In the genomic region with DNA sequence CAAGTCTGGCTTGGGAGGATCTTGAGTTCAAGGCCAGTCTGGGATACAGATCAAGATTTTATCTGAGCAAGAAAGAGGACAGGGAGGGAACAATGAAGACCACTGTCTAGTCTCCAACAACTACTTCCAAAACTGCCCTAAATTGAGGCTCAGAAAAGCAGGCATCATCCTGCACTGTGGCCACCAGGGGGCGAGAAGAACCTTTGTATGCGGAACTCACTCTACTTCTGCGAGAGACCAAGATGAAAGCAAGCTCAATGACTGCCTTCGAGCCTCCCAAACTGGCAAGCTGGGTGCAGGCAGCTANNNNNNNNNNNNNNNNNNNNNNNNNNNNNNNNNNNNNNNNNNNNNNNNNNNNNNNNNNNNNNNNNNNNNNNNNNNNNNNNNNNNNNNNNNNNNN, we compare ENCODE assay signal across 8 mouse cellular contexts. TPM values are rescaled to one million over a fixed set of nuclear protein-coding genes. Genes with fewer than 3 reads are reported as not detected.
DNase-seq lines count a peak whose midpoint lies in the region; ATAC-seq and TF ChIP-seq lines count a peak whose summit lies in the region.

No protein-coding gene starts in this region.

- WGBS in heart, embryonic 11.5 days (ENCODE audit: insufficient replicate concordance): 2% methylated on average over 4 of the region's 4 CpGs
- 4% methylated on average over 4 of the region's 4 CpGs for WGBS in forebrain, embryonic 12.5 days
- WGBS in hindbrain, embryonic 16.5 days: 1% methylated on average over 4 of the region's 4 CpGs
- WGBS in midbrain, embryonic 16.5 days: 4% methylated on average over 4 of the region's 4 CpGs

- no peak for TF ChIP-seq POLR2A in brain, embryonic 14.5 days (IDR thresholded peaks at IDR 0.05; ENCODE audit: borderline replicate concordance, extremely low read depth, insufficient read depth, insufficient read length, poor library complexity, severe bottlenecking)

- peak; percentile 89 for TF ChIP-seq CTCF in brain, embryonic 14.5 days (IDR thresholded peaks at IDR 0.05; ENCODE audit: borderline replicate concordance, extremely low read depth, insufficient read depth, insufficient read length)

- no peak for ATAC-seq in heart, embryonic 11.5 days (replicated peaks; ENCODE audit: insufficient number of reproducible peaks, low FRiP score, low TSS enrichment)
- ATAC-seq in forebrain, embryonic 12.5 days (ENCODE audit: low FRiP score): 0 out of 2 replicates have a peak, but pooled peaks have one; percentile 30
- peak; percentile 59; the same call in 1 of the 2 replicates for ATAC-seq in hindbrain, embryonic 16.5 days
- 0 out of 2 replicates have a peak, but pooled peaks have one; percentile 45 for ATAC-seq in midbrain, embryonic 16.5 days

- DNase-seq in heart, adult 11 months: peak; percentile 93
- peak; percentile 87 for DNase-seq in brain, embryonic 14.5 days (ENCODE audit: low read depth)
- DNase-seq in left cerebral cortex, postnatal 10 days (ENCODE audit: extremely low spot score in 1 of 2, low spot score in 2 of 2): peak; percentile 75 to 82
- DNase-seq in spleen, postnatal 14 days (ENCODE audit: low spot score in 2 of 2): peak; percentile 45 to 71

- no peak overlapping the region for H3K9ac ChIP-seq in heart, embryonic 11.5 days (ENCODE audit: low read depth, low read length)
- H3K9ac ChIP-seq in forebrain, embryonic 12.5 days: no peak overlapping the region
- H3K9ac ChIP-seq in hindbrain, embryonic 16.5 days (ENCODE audit: low read depth, low read length): no peak overlapping the region
- H3K9ac ChIP-seq in midbrain, embryonic 16.5 days (ENCODE audit: low read depth, low read length): no peak overlapping the region

- H3K9me3 ChIP-seq in heart, embryonic 11.5 days (replicated peaks; ENCODE audit: control insufficient read depth, low read length): no peaks in the 10 kb centered on the region
- H3K9me3 ChIP-seq in forebrain, embryonic 12.5 days: no peaks in the 10 kb centered on the region
- H3K9me3 ChIP-seq in hindbrain, embryonic 16.5 days (ENCODE audit: control insufficient read depth, low read length): no peaks in the 10 kb centered on the region
- no peaks in the 10 kb centered on the region for H3K9me3 ChIP-seq in midbrain, embryonic 16.5 days (replicated peaks; ENCODE audit: control insufficient read depth, low read length, poor library complexity, severe bottlenecking)

- no peaks in the 10 kb centered on the region for H3K4me1 ChIP-seq in heart, embryonic 11.5 days (ENCODE audit: control insufficient read depth, insufficient read depth, low read length)
- H3K4me1 ChIP-seq in forebrain, embryonic 12.5 days: no peaks in the 10 kb centered on the region
- H3K4me1 ChIP-seq in hindbrain, embryonic 16.5 days (ENCODE audit: control insufficient read depth, insufficient read depth, low read depth, low read length): peaks cover 1% of the 10 kb centered on the region
- peaks cover under 1% of the 10 kb centered on the region; the same call in 1 of the 2 replicates for H3K4me1 ChIP-seq in midbrain, embryonic 16.5 days (ENCODE audit: control insufficient read depth, insufficient read depth, low read length)

- H3K36me3 ChIP-seq in heart, embryonic 11.5 days (ENCODE audit: control insufficient read depth, insufficient read depth, low read length): peaks cover 63% of the 10 kb centered on the region
- peaks cover 95% of the 10 kb centered on the region for H3K36me3 ChIP-seq in forebrain, embryonic 12.5 days (replicated peaks)
- H3K36me3 ChIP-seq in hindbrain, embryonic 16.5 days (ENCODE audit: control insufficient read depth, insufficient read depth, low read length): peaks cover 77% of the 10 kb centered on the region
- H3K36me3 ChIP-seq in midbrain, embryonic 16.5 days (ENCODE audit: control insufficient read depth, insufficient read depth, low read length): peaks cover 50% of the 10 kb centered on the region

- H3K4me2 ChIP-seq in heart, embryonic 11.5 days: no peak overlapping the region
- no peak overlapping the region for H3K4me2 ChIP-seq in forebrain, embryonic 12.5 days
- H3K4me2 ChIP-seq in hindbrain, embryonic 16.5 days (ENCODE audit: low read length): no peak overlapping the region
- no peak overlapping the region for H3K4me2 ChIP-seq in midbrain, embryonic 16.5 days (ENCODE audit: low read length)

- no peaks in the 10 kb centered on the region for H3K27me3 ChIP-seq in heart, embryonic 11.5 days (ENCODE audit: control insufficient read depth, insufficient read depth, low read length)
- H3K27me3 ChIP-seq in forebrain, embryonic 12.5 days: no peaks in the 10 kb centered on the region
- H3K27me3 ChIP-seq in hindbrain, embryonic 16.5 days (replicated peaks; ENCODE audit: control insufficient read depth, insufficient read depth, low read length): no peaks in the 10 kb centered on the region
- no peaks in the 10 kb centered on the region for H3K27me3 ChIP-seq in midbrain, embryonic 16.5 days (ENCODE audit: control insufficient read depth, insufficient read depth, low read depth, low read length)

- H3K27ac ChIP-seq in heart, embryonic 11.5 days (ENCODE audit: low read depth, low read length): no peak overlapping the region
- no peak overlapping the region for H3K27ac ChIP-seq in forebrain, embryonic 12.5 days
- no peak overlapping the region for H3K27ac ChIP-seq in hindbrain, embryonic 16.5 days (ENCODE audit: low read depth, low read length)
- no peak overlapping the region for H3K27ac ChIP-seq in midbrain, embryonic 16.5 days (ENCODE audit: low read length)

- intact Hi-C loops in left cerebral cortex, postnatal 10 days (cut with DNase I): no loop called here

- H3K4me3 ChIP-seq in heart, embryonic 11.5 days (ENCODE audit: low read depth, low read length): no peak overlapping the region
- H3K4me3 ChIP-seq in forebrain, embryonic 12.5 days (replicated peaks): no peak overlapping the region
- no peak overlapping the region for H3K4me3 ChIP-seq in hindbrain, embryonic 16.5 days (ENCODE audit: low read length)
- H3K4me3 ChIP-seq in midbrain, embryonic 16.5 days (ENCODE audit: low read depth, low read length): no peak overlapping the region

RNA-seq across cellular contexts. Expression of a gene that starts 9.9 kb away (rescaled TPM):
- polyA plus RNA-seq in heart, embryonic 11.5 days (2014; fragmentation: Nextera tagmentation; extraction: Ambion mirVana): 11.2 and 13.8 TPM in 2 replicates
- polyA plus RNA-seq in brain, embryonic 14.5 days (2012; rRNA removed): 71.0 and 80.8 TPM in 2 replicates
- 14.4 and 15.2 TPM in 2 replicates for polyA plus RNA-seq in forebrain, embryonic 12.5 days (2016; fragmentation: Nextera tagmentation; extraction: Ambion mirVana)
- 15.1 and 15.5 TPM in 2 replicates for polyA plus RNA-seq in hindbrain, embryonic 16.5 days (2015; fragmentation: Nextera tagmentation; extraction: Ambion mirVana)
- total RNA-seq in left cerebral cortex, postnatal 10 days (2021): 10 to 100 TPM; 77.0 to 88.7 TPM
- 12.5 and 13.9 TPM in 2 replicates for polyA plus RNA-seq in midbrain, embryonic 16.5 days (2015; fragmentation: Nextera tagmentation; extraction: Ambion mirVana)

RNA-seq across cellular contexts. Expression of a gene that starts 40.4 kb away (rescaled TPM):
- polyA plus RNA-seq in heart, embryonic 11.5 days (2014; fragmentation: Nextera tagmentation; extraction: Ambion mirVana): 0.08 and 0.23 TPM in 2 replicates
- 0.45 and 0.93 TPM in 2 replicates for polyA plus RNA-seq in brain, embryonic 14.5 days (2012; rRNA removed)
- 0.29 and 0.42 TPM in 2 replicates for polyA plus RNA-seq in forebrain, embryonic 12.5 days (2016; fragmentation: Nextera tagmentation; extraction: Ambion mirVana)
- polyA plus RNA-seq in hindbrain, embryonic 16.5 days (2015; fragmentation: Nextera tagmentation; extraction: Ambion mirVana): 1.1 and 1.2 TPM in 2 replicates
- total RNA-seq in left cerebral cortex, postnatal 10 days (2021): 1 to 10 TPM; 4.1 to 4.4 TPM
- polyA plus RNA-seq in midbrain, embryonic 16.5 days (2015; fragmentation: Nextera tagmentation; extraction: Ambion mirVana): 0.75 and 0.78 TPM in 2 replicates

RNA-seq across cellular contexts. Expression of a gene that starts 45.2 kb away (rescaled TPM):
- 91.0 and 101 TPM in 2 replicates for polyA plus RNA-seq in heart, embryonic 11.5 days (2014; fragmentation: Nextera tagmentation; extraction: Ambion mirVana)
- polyA plus RNA-seq in brain, embryonic 14.5 days (2012; rRNA removed): 93.7 and 115 TPM in 2 replicates
- 145 and 150 TPM in 2 replicates for polyA plus RNA-seq in forebrain, embryonic 12.5 days (2016; fragmentation: Nextera tagmentation; extraction: Ambion mirVana)
- polyA plus RNA-seq in hindbrain, embryonic 16.5 days (2015; fragmentation: Nextera tagmentation; extraction: Ambion mirVana): 114 TPM in 2 replicates
- total RNA-seq in left cerebral cortex, postnatal 10 days (2021): 10 to 100 TPM; 53.4 to 60.2 TPM
- 114 TPM in 2 replicates for polyA plus RNA-seq in midbrain, embryonic 16.5 days (2015; fragmentation: Nextera tagmentation; extraction: Ambion mirVana)
